Mouse (Mus musculus): Measurements from ENCODE around the gene Mcl1. TPM values are rescaled to one million over a fixed set of nuclear protein-coding genes. Genes with fewer than 3 reads are reported as not detected.
"Not testable (repeated sequence)": the region's sequence is repeated elsewhere in the genome, so short reads cannot be mapped to it uniquely, and the experiment has no call there.

The Mcl1 gene
- polyA plus RNA-seq, 1 experiment: 36.9 TPM

GRCm38 (mm10) chr3:95687168-95687523 is 28.6 kb downstream of the Mcl1 start:
- no peaks in the 10 kb centered on the region for H3K9me3 ChIP-seq (ENCODE audit: control insufficient read depth, low read length)
- TF ChIP-seq TAL1 (IDR thresholded peaks at IDR 0.05; ENCODE audit: low read length) (no peak), GATA1 (IDR thresholded peaks at IDR 0.05; ENCODE audit: low read length) (no peak)
- peaks cover 38% of the 10 kb centered on the region for H3K27me3 ChIP-seq (ENCODE audit: control insufficient read depth)
- peaks cover 20% of the 10 kb centered on the region for H3K4me1 ChIP-seq (ENCODE audit: control insufficient read depth)
- H3K36me3 ChIP-seq (ENCODE audit: control insufficient read depth): no peaks in the 10 kb centered on the region
- H3K4me3 ChIP-seq (replicated peaks): peak overlapping the region; percentile 52

GRCm38 (mm10) chr3:95687524-95688421 is 29.2 kb downstream of the Mcl1 start, which contains the start of gene Adamtsl4:
Adamtsl4 (minus strand) TSS chr3:95687917.
- H3K36me3 ChIP-seq (ENCODE audit: control insufficient read depth): no peaks in the 10 kb centered on the region
- TF ChIP-seq TAL1 (IDR thresholded peaks at IDR 0.05; ENCODE audit: low read length) (no peak), GATA1 (IDR thresholded peaks at IDR 0.05; ENCODE audit: low read length) (no peak)
- peak within 1 kb of the TSS; percentile 52 for H3K4me3 ChIP-seq (replicated peaks)
- no peaks in the 10 kb centered on the region for H3K9me3 ChIP-seq (ENCODE audit: control insufficient read depth, low read length)
- H3K27me3 ChIP-seq (ENCODE audit: control insufficient read depth): peaks cover 38% of the 10 kb centered on the region
- peaks cover 20% of the 10 kb centered on the region for H3K4me1 ChIP-seq (ENCODE audit: control insufficient read depth)

GRCm38 (mm10) chr3:95689171-95689915 is 30.8 kb downstream of the Mcl1 start:
- H3K4me3 ChIP-seq (replicated peaks): no peak overlapping the region
- H3K36me3 ChIP-seq (ENCODE audit: control insufficient read depth): no peaks in the 10 kb centered on the region
- TF ChIP-seq TAL1 (IDR thresholded peaks at IDR 0.05; ENCODE audit: low read length) (no peak), GATA1 (IDR thresholded peaks at IDR 0.05; ENCODE audit: low read length) (no peak)
- H3K27me3 ChIP-seq (ENCODE audit: control insufficient read depth): peaks cover 38% of the 10 kb centered on the region
- H3K9me3 ChIP-seq (ENCODE audit: control insufficient read depth, low read length): no peaks in the 10 kb centered on the region
- peaks cover 28% of the 10 kb centered on the region for H3K4me1 ChIP-seq (ENCODE audit: control insufficient read depth)

GRCm38 (mm10) chr3:95689940-95690339 is 31.4 kb downstream of the Mcl1 start:
- H3K27me3 ChIP-seq (ENCODE audit: control insufficient read depth): peaks cover 36% of the 10 kb centered on the region
- TF ChIP-seq GATA1 (IDR thresholded peaks at IDR 0.05; ENCODE audit: low read length) (no peak), TAL1 (IDR thresholded peaks at IDR 0.05; ENCODE audit: low read length) (no peak)
- H3K36me3 ChIP-seq (ENCODE audit: control insufficient read depth): no peaks in the 10 kb centered on the region
- H3K4me3 ChIP-seq (replicated peaks): no peak overlapping the region
- H3K4me1 ChIP-seq (ENCODE audit: control insufficient read depth): peaks cover 26% of the 10 kb centered on the region
- no peaks in the 10 kb centered on the region for H3K9me3 ChIP-seq (ENCODE audit: control insufficient read depth, low read length)

GRCm38 (mm10) chr3:95690552-95690951 is 32.0 kb downstream of the Mcl1 start:
- not testable (repeated sequence) for H3K9me3 ChIP-seq (ENCODE audit: control insufficient read depth, low read length); H3K36me3 ChIP-seq (ENCODE audit: control insufficient read depth); H3K4me3 ChIP-seq (replicated peaks)
- Histone ChIP-seq H3K27me3 (ENCODE audit: control insufficient read depth) (peaks cover 31% of the 10 kb centered on the region), H3K4me1 (ENCODE audit: control insufficient read depth) (peaks cover 26% of the 10 kb centered on the region)

- Histone ChIP-seq H3K27me3 (ENCODE audit: control insufficient read depth) (peaks cover 10% of the 10 kb centered on the region), H3K4me3 (replicated peaks) (no peak overlapping the region), H3K9me3 (ENCODE audit: control insufficient read depth, low read length) (no peaks in the 10 kb centered on the region), H3K4me1 (ENCODE audit: control insufficient read depth) (peaks cover 17% of the 10 kb centered on the region), H3K36me3 (ENCODE audit: control insufficient read depth) (no peaks in the 10 kb centered on the region)
- TF ChIP-seq GATA1 (IDR thresholded peaks at IDR 0.05; ENCODE audit: low read length): no peak
- TF ChIP-seq TAL1 (IDR thresholded peaks at IDR 0.05; ENCODE audit: low read length): no peak
Observed at GRCm38 (mm10) chr3:95692677-95693076, 34.1 kb downstream of the Mcl1 start.

DNA sequence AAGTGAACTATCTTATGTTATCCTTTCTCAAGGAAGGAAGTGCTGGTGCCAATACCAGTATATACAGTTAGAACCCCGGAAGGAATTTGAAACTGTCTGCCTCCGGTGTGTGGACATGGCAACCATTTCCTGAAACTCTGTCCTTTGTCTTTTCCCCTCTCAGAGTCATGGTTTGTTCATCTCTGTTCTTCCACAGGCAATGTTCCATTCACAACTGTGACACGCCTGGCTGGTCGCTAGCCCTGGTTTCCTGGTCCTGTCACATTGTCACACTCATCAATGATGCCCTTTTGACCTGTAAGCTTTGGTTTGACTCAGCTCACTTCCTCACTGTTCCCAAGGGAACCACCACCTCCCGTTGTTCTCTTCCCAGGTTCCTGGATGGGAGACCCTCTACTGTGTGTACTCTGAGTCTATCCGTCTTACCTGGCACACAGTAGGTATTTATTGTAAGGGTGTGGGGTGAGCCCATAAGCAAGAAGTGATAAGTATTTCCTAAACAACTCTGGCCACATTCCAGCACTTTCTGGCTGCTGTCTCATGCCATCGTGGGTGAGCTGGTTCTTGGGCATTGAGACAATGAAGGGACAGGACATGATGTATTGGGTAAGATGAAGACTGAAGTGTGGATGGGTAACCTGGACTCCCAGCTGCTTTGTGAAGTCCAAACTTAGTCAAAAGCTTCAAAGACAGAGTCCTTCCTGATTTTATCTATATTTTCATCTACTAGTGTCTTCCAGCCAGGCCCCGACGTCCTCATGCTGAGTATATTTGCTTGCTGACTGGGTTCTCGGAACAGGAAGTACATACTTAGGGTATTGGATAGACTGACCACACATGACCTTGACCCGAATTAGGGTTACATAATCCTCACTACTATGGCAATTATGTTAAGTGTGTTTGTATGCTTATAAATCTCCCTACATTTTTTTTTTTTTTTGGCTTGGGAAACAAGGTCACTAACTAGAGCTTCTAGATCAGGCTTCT is 35.5 kb downstream of the Mcl1 start:
- Histone ChIP-seq H3K27me3 (ENCODE audit: control insufficient read depth) (no peaks in the 10 kb centered on the region), H3K36me3 (ENCODE audit: control insufficient read depth) (no peaks in the 10 kb centered on the region), H3K4me3 (replicated peaks) (no peak overlapping the region), H3K4me1 (ENCODE audit: control insufficient read depth) (peaks cover 12% of the 10 kb centered on the region; the same call in 1 of the 2 replicates), H3K9me3 (ENCODE audit: control insufficient read depth, low read length) (no peaks in the 10 kb centered on the region)
- TF ChIP-seq TAL1 (IDR thresholded peaks at IDR 0.05; ENCODE audit: low read length): no peak
- TF ChIP-seq GATA1 (IDR thresholded peaks at IDR 0.05; ENCODE audit: low read length): no peak

DNA sequence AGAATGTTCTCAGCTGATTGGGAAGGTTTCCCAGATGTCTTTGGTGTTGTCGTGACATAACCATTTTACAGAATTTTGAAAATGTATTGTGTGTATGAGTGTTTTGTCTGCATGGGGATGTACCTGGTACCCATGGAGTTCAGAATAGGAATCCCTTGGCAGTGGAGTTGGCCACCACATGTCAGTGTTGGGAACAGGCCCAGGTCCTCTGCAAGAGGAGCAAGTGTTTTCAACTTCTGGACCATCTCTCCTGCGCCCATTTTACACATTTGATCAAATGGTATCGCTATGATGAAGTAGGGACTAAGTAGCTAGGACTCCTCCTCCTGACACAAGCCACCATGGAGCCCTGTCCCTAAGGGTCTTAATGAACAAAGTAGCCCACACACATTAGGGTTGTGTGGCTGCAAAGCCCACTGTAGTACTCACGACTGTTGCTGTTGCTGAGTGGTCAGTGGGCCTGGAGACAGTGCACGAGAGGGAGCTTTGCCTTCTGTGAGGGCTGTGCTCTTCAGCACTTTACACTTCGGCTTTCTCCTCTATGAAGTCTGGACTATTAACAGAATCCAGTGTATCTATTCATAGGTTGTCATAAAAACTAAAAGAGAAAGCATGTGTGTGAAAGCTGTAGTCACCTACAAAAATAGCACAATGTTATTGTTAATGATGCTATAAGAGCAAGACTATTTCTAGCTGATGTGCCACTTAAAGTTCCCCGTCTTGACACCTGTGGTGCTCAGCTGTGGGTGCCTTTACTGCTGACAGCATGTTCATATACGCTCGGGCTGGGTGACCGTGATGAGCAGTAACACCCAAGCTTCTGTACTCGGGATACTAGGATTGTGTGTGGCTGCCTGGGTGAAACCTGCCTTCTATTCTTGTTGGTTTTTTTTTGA is 36.5 kb downstream of the Mcl1 start:
- Histone ChIP-seq H3K36me3 (ENCODE audit: control insufficient read depth) (no peaks in the 10 kb centered on the region), H3K9me3 (ENCODE audit: control insufficient read depth, low read length) (no peaks in the 10 kb centered on the region), H3K27me3 (ENCODE audit: control insufficient read depth) (no peaks in the 10 kb centered on the region; the same call in 1 of the 2 replicates), H3K4me3 (replicated peaks) (no peak overlapping the region), H3K4me1 (ENCODE audit: control insufficient read depth) (peaks cover 10% of the 10 kb centered on the region; the same call in 1 of the 2 replicates)
- no peak for TF ChIP-seq GATA1 (IDR thresholded peaks at IDR 0.05; ENCODE audit: low read length)
- TF ChIP-seq TAL1 (IDR thresholded peaks at IDR 0.05; ENCODE audit: low read length): no peak
